In genomic region chr7:144055702-144056531, GRCm38 (mm10) we compare ENCODE assay signal across 8 mouse cellular contexts. TPM values are rescaled to one million over a fixed set of nuclear protein-coding genes. Genes with fewer than 3 reads are reported as not detected.
DNase-seq lines count a peak whose midpoint lies in the region; ATAC-seq lines count a peak whose summit lies in the region.

No protein-coding gene starts in this region.

- DNase-seq in adrenal gland, postnatal 14 days, result peak; percentile 32
- no peak for DNase-seq in adrenal gland, adult 2 months
- peak; percentile 53 for DNase-seq in midbrain, embryonic 10.5 days (ENCODE audit: low spot score)
- peak; percentile 31 for DNase-seq in embryo, embryonic 11.5 days (ENCODE audit: low read depth, low spot score)
- peak; percentile 57 for DNase-seq in limb, embryonic 11.5 days (ENCODE audit: low spot score)
- DNase-seq in gastrocnemius, postnatal 10 days, result no peak
- DNase-seq in cerebellum, postnatal 25 days, result no peak

- H3K4me1 ChIP-seq in midbrain, embryonic 10.5 days, result peaks cover 19% of the 10 kb centered on the region
- H3K4me1 ChIP-seq in midbrain, embryonic 15.5 days, result no peaks in the 10 kb centered on the region
- H3K4me1 ChIP-seq in limb, embryonic 11.5 days (ENCODE audit: control insufficient read depth, insufficient read depth, low read length), result no peaks in the 10 kb centered on the region

- H3K4me2 ChIP-seq in midbrain, embryonic 15.5 days, result no peak overlapping the region
- no peak overlapping the region for H3K4me2 ChIP-seq in limb, embryonic 11.5 days (ENCODE audit: low read depth, severe bottlenecking)

- H3K9me3 ChIP-seq in midbrain, embryonic 10.5 days (replicated peaks), result no peaks in the 10 kb centered on the region
- no peaks in the 10 kb centered on the region for H3K9me3 ChIP-seq in midbrain, embryonic 15.5 days
- no peaks in the 10 kb centered on the region for H3K9me3 ChIP-seq in limb, embryonic 11.5 days (ENCODE audit: control insufficient read depth, low read length)

- H3K27ac ChIP-seq in midbrain, embryonic 10.5 days (replicated peaks), result no peak overlapping the region
- no peak overlapping the region for H3K27ac ChIP-seq in midbrain, embryonic 15.5 days
- H3K27ac ChIP-seq in limb, embryonic 11.5 days (replicated peaks; ENCODE audit: low read depth, low read length), result no peak overlapping the region

- no peaks in the 10 kb centered on the region for H3K36me3 ChIP-seq in midbrain, embryonic 10.5 days
- no peaks in the 10 kb centered on the region for H3K36me3 ChIP-seq in midbrain, embryonic 15.5 days (replicated peaks)
- H3K36me3 ChIP-seq in limb, embryonic 11.5 days (ENCODE audit: control insufficient read depth, insufficient read depth, low read length), result no peaks in the 10 kb centered on the region

- WGBS in midbrain, embryonic 10.5 days, result 74% methylated on average over 7 of the region's 7 CpGs
- WGBS in midbrain, embryonic 15.5 days, result 76% methylated on average over 7 of the region's 7 CpGs
- WGBS in limb, embryonic 11.5 days, result 73% methylated on average over 7 of the region's 7 CpGs

- H3K27me3 ChIP-seq in midbrain, embryonic 10.5 days (ENCODE audit: low read depth, poor library complexity, severe bottlenecking), result no peaks in the 10 kb centered on the region
- H3K27me3 ChIP-seq in midbrain, embryonic 15.5 days (replicated peaks), result no peaks in the 10 kb centered on the region
- no peaks in the 10 kb centered on the region for H3K27me3 ChIP-seq in limb, embryonic 11.5 days (ENCODE audit: control insufficient read depth, insufficient read depth, low read length)

- no peak overlapping the region for H3K9ac ChIP-seq in midbrain, embryonic 15.5 days
- no peak overlapping the region for H3K9ac ChIP-seq in limb, embryonic 11.5 days (ENCODE audit: low read length)

- no peak overlapping the region for H3K4me3 ChIP-seq in midbrain, embryonic 10.5 days
- H3K4me3 ChIP-seq in midbrain, embryonic 15.5 days, result no peak overlapping the region
- H3K4me3 ChIP-seq in limb, embryonic 11.5 days (ENCODE audit: low read depth, low read length), result no peak overlapping the region

- ATAC-seq in midbrain, embryonic 15.5 days (replicated peaks), result no peak
- no peak for ATAC-seq in limb, embryonic 11.5 days (ENCODE audit: insufficient number of reproducible peaks, low FRiP score, low TSS enrichment, low read depth)

RNA-seq across cellular contexts. Expression of gene Shank2, which starts 54.2 kb away (rescaled TPM):
- 3.8 and 5.6 TPM in 2 replicates for total RNA-seq in adrenal gland, postnatal 14 days (2021)
- 10 to 100 TPM in 1 of 2 experiments, 1 to 10 TPM in 1; 3.7 to 20.0 TPM for total RNA-seq in adrenal gland, adult 2 months (2021)
- polyA plus RNA-seq in adrenal gland, adult 2 months (2012; rRNA removed), result 1.4 and 2.4 TPM in 2 replicates
- polyA plus RNA-seq in midbrain, embryonic 10.5 days (2016; fragmentation: Nextera tagmentation; extraction: Ambion mirVana), result 0.91 and 1.5 TPM in 2 replicates
- 8.8 and 10.5 TPM in 2 replicates for polyA plus RNA-seq in midbrain, embryonic 15.5 days (2015; fragmentation: Nextera tagmentation; extraction: Ambion mirVana)
- polyA plus RNA-seq in limb, embryonic 11.5 days (2014; fragmentation: Nextera tagmentation; extraction: Ambion mirVana), result 0.51 and 0.68 TPM in 2 replicates
- under 1 TPM; 0.52 to 0.68 TPM for total RNA-seq in gastrocnemius, postnatal 10 days (2021)

Comparison
In these comparisons a context has a peak if more than half of its experiments do, and no peak if none do; other contexts are left out.
1. DNase-seq: peak in adrenal gland, postnatal 14 days (single experiment), midbrain, embryonic 10.5 days (single experiment), embryo, embryonic 11.5 days (single experiment) and limb, embryonic 11.5 days (single experiment); none in adrenal gland, adult 2 months (single experiment), gastrocnemius, postnatal 10 days (single experiment) and cerebellum, postnatal 25 days (0 of 2).